Mouse (Mus musculus) midbrain, embryonic 14.5 days (tissue): ENCODE data around the gene Tspan5. TPM values are rescaled to one million over a fixed set of nuclear protein-coding genes. Genes with fewer than 3 reads are reported as not detected.
A peak's percentile ranks its signal among the peaks of the same experiment; 100 is the strongest.

Experiments
- ATAC-seq: fragments of 200-750 bp; cut with Nextera tagmentation; 2 replicates; pipeline ENCODE4 v1.8.0; 2017; ENCODE audit warnings: moderate number of reproducible peaks, moderate library complexity; ENCODE audit not compliant: low FRiP score, low TSS enrichment
- DNase-seq: peaks from one replicate; pipeline ENCODE4 v3.0.0-alpha.2; 2015
- H3K27ac ChIP-seq: fragments of 300-500 bp; sonication (generic); replicated peaks from 2 replicates; pipeline ENCODE4 v1.5.1; 2014; ENCODE audit warnings: mild to moderate bottlenecking, low read depth, low read length, moderate library complexity
- H3K27me3 ChIP-seq: fragments of 300-500 bp; sonication (generic); 2 replicates; pipeline ENCODE4 v1.6.1; 2014; ENCODE audit warnings: low read length, control low read depth, mixed read lengths; ENCODE audit not compliant: control insufficient read depth, insufficient read depth
- H3K36me3 ChIP-seq: fragments of 300-500 bp; sonication (generic); 2 replicates; pipeline ENCODE4 v1.6.1; 2014; ENCODE audit warnings: low read length, control low read depth; ENCODE audit not compliant: control insufficient read depth, insufficient read depth
- H3K4me1 ChIP-seq: fragments of 300-500 bp; sonication (generic); 2 replicates; pipeline ENCODE4 v1.6.1; 2014; ENCODE audit warnings: mild to moderate bottlenecking, antibody characterized with exemption, low read length, control low read depth; ENCODE audit not compliant: control insufficient read depth, insufficient read depth
- H3K4me2 ChIP-seq: fragments of 300-500 bp; sonication (generic); 2 replicates; pipeline ENCODE4 v1.6.1; 2014; ENCODE audit warnings: mild to moderate bottlenecking, low read length, moderate library complexity
- H3K4me3 ChIP-seq: fragments of 300-500 bp; sonication (generic); replicated peaks from 2 replicates; pipeline ENCODE4 v1.5.1; 2014; ENCODE audit warnings: low read depth, low read length
- H3K9ac ChIP-seq: fragments of 300-500 bp; sonication (generic); replicated peaks from 2 replicates; pipeline ENCODE4 v1.6.1; 2014; ENCODE audit warnings: mild to moderate bottlenecking, low read length, moderate library complexity
- H3K9me3 ChIP-seq: fragments of 300-500 bp; sonication (generic); 2 replicates; pipeline ENCODE4 v1.6.1; 2016; ENCODE audit warnings: low read length, control low read depth, mixed read lengths; ENCODE audit not compliant: control insufficient read depth
- WGBS: fragments of 180-500 bp; shearing (Covaris S2); extraction: QIAGEN DNeasy Blood & Tissue Kit; methylation state at CpG from one replicate; pipeline ENCODE4 v1.1.7; 2014; 5-methylcytosine and 5-hydroxymethylcytosine counted together
- polyA plus RNA-seq: library from polyadenylated mRNA; unstranded; fragments of >200 nt; fragmentation: Nextera tagmentation; extraction: Ambion mirVana; gene quantifications from 2 replicates; pipeline ENCODE4 v1.2.1, GENCODE M21; 2014

Gene Tspan5
- polyA plus RNA-seq, 1 experiment from 2014 or later = 119 TPM

GRCm38 (mm10) chr3:138906112-138906880, 164.3 kb downstream of the Tspan5 start:
- peak; percentile 90 for DNase-seq
- Histone ChIP-seq H3K27me3 (no peaks in the 10 kb centered on the region), H3K9me3 (no peaks in the 10 kb centered on the region), H3K4me3 (no peak overlapping the region), H3K27ac (no peak overlapping the region), H3K4me1 (no peaks in the 10 kb centered on the region; the same call in 1 of the 2 replicates), H3K36me3 (peaks cover 13% of the 10 kb centered on the region), H3K4me2 (no peak overlapping the region), H3K9ac (no peak overlapping the region)
- ATAC-seq = peak; percentile 72; the same call in 1 of the 2 replicates
- WGBS = 35% methylated on average over 17 of the region's 17 CpGs

DNA sequence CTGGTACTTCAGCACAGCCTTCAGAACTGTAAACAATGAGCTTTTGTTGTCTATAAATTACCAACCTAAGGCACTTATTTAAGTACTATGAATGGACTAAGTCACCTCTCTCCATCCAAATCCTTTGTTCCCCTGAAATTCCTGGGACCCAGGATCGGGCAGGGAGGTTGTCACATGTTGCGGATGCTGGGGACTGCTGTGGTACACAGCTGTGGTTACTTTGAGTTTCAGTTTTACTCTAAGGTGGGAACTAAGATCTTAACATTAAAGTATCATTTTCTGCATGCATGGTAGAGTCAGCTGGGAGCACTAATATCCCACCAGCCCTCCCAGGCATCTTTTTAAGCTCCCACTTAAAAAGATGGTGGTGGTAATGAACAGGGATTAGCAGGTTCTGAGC, 167.3 kb downstream of the Tspan5 start:
- Histone ChIP-seq H3K27me3 (no peaks in the 10 kb centered on the region), H3K27ac (no peak overlapping the region), H3K9ac (no peak overlapping the region), H3K4me1 (no peaks in the 10 kb centered on the region; the same call in 1 of the 2 replicates), H3K4me3 (no peak overlapping the region), H3K4me2 (no peak overlapping the region), H3K9me3 (no peaks in the 10 kb centered on the region), H3K36me3 (no peaks in the 10 kb centered on the region)
- DNase-seq = no peak
- no peak for ATAC-seq
- 85% methylated on average over 2 of the region's 2 CpGs for WGBS

GRCm38 (mm10) chr3:138912504-138912903, 170.5 kb downstream of the Tspan5 start:
- DNase-seq (no peak), ATAC-seq (no peak)
- Histone ChIP-seq H3K4me3 (no peak overlapping the region), H3K4me1 (no peaks in the 10 kb centered on the region), H3K9ac (no peak overlapping the region), H3K9me3 (no peaks in the 10 kb centered on the region), H3K27me3 (no peaks in the 10 kb centered on the region), H3K4me2 (no peak overlapping the region), H3K27ac (no peak overlapping the region), H3K36me3 (no peaks in the 10 kb centered on the region)
- WGBS = 91% methylated on average over 8 of the region's 8 CpGs

GRCm38 (mm10) chr3:138914626-138915288, 172.8 kb downstream of the Tspan5 start:
- no peak overlapping the region for H3K27ac ChIP-seq
- no peak overlapping the region for H3K4me3 ChIP-seq
- H3K9ac ChIP-seq = no peak overlapping the region
- H3K9me3 ChIP-seq = no peaks in the 10 kb centered on the region
- DNase-seq (no peak), ATAC-seq (no peak)
- WGBS = 70% methylated on average over 8 of the region's 8 CpGs
- H3K4me1 ChIP-seq = no peaks in the 10 kb centered on the region
- no peak overlapping the region for H3K4me2 ChIP-seq
- H3K36me3 ChIP-seq = no peaks in the 10 kb centered on the region
- H3K27me3 ChIP-seq = no peaks in the 10 kb centered on the region

- 95% methylated on average over 4 of the region's 4 CpGs for WGBS
Measured at GRCm38 (mm10) chr3:138916591-138916990, 174.6 kb downstream of the Tspan5 start.

DNA sequence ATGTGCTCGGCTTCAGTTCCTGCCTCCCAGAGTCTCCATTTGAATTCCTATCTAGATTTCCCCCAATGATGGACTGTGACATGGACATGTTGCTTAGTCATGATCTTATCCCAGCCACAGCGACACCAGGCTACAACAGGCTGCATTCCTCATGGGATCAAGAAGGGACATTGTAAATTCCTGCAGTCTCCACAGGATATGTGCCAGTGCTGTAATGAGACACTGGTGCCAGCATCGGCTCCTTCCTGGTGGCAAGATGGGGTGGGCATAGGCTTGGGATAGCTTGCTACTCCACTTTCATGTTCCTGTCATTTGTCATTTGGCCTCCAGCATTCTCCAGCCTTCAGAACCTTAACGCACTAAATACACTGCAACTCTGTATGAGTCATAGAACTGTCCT, 175.0 kb downstream of the Tspan5 start:
- WGBS = 89% methylated on average over 4 of the region's 4 CpGs
- Histone ChIP-seq H3K27ac (no peak overlapping the region), H3K36me3 (no peaks in the 10 kb centered on the region), H3K9me3 (no peaks in the 10 kb centered on the region), H3K4me1 (no peaks in the 10 kb centered on the region), H3K4me2 (no peak overlapping the region), H3K27me3 (no peaks in the 10 kb centered on the region), H3K4me3 (no peak overlapping the region), H3K9ac (no peak overlapping the region)
- DNase-seq = no peak
- no peak for ATAC-seq

More at GRCm38 (mm10) chr3:138916591-138916990, 174.6 kb downstream of the Tspan5 start:
- no peak for DNase-seq
- H3K4me2 ChIP-seq = no peak overlapping the region
- no peak overlapping the region for H3K9ac ChIP-seq
- H3K36me3 ChIP-seq = no peaks in the 10 kb centered on the region
- no peak overlapping the region for H3K27ac ChIP-seq
- ATAC-seq = no peak
- H3K9me3 ChIP-seq = no peaks in the 10 kb centered on the region
- H3K27me3 ChIP-seq = no peaks in the 10 kb centered on the region
- no peak overlapping the region for H3K4me3 ChIP-seq
- H3K4me1 ChIP-seq = no peaks in the 10 kb centered on the region

- no peak overlapping the region for H3K9ac ChIP-seq
- H3K27ac ChIP-seq = no peak overlapping the region
- H3K4me2 ChIP-seq = no peak overlapping the region
- H3K4me3 ChIP-seq = no peak overlapping the region
- WGBS = 95% methylated on average over 4 of the region's 4 CpGs
- DNase-seq = no peak
- no peaks in the 10 kb centered on the region for H3K27me3 ChIP-seq
- no peaks in the 10 kb centered on the region for H3K36me3 ChIP-seq
- H3K9me3 ChIP-seq = no peaks in the 10 kb centered on the region
- ATAC-seq = no peak
- H3K4me1 ChIP-seq = no peaks in the 10 kb centered on the region
Measured at GRCm38 (mm10) chr3:138918241-138918640, 176.2 kb downstream of the Tspan5 start.

DNA sequence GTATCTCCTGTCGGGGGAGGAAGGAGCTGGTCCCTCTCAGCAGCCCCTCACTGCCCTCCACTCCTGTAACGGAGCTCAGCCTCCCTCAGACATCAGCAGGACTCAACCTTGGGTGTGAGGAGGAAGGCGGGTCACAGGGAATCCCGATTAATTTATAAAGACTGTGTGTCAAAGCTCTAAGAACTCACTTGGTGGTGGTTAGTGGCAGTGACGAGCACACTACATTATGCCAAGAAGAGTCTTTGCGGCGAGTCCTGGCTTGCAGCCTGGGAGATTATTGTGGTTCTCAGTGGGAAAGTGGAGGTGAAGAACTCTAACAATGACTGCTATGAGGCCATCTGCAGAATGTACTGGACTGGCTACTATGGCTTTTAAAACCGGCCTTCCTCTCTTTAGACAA, 184.2 kb downstream of the Tspan5 start:
- no peak for ATAC-seq
- Histone ChIP-seq H3K9me3 (no peaks in the 10 kb centered on the region), H3K36me3 (peaks cover 15% of the 10 kb centered on the region), H3K9ac (no peak overlapping the region), H3K4me1 (no peaks in the 10 kb centered on the region), H3K27ac (no peak overlapping the region), H3K27me3 (no peaks in the 10 kb centered on the region), H3K4me3 (no peak overlapping the region), H3K4me2 (no peak overlapping the region)
- DNase-seq = no peak
- 84% methylated on average over 8 of the region's 8 CpGs for WGBS

DNA sequence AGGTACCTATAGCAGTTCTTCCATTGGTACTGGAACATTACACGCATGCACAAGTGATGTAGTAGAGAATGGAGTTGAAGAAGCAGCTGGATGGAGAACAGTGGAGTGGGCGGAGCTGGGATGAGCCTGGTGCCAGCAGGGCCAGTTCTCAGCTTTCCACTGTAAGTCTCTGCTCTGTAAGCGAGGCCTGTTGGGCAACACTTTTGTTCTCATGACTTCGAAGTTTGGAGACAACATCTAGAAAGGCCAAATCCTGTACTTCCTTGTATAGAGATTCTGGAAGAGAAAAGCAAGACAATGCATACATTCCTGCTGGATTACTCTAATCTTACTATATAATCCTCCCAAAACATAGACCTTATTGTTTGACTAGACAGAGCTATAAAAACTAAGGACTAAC, 185.4 kb downstream of the Tspan5 start:
- Histone ChIP-seq H3K27me3 (no peaks in the 10 kb centered on the region), H3K27ac (no peak overlapping the region), H3K36me3 (peaks cover 15% of the 10 kb centered on the region), H3K4me3 (no peak overlapping the region), H3K9ac (no peak overlapping the region), H3K4me1 (no peaks in the 10 kb centered on the region), H3K9me3 (no peaks in the 10 kb centered on the region), H3K4me2 (no peak overlapping the region)
- ATAC-seq (no peak), DNase-seq (no peak)
- 97% methylated on average over 4 of the region's 4 CpGs for WGBS
